Mouse (Mus musculus) hindbrain, embryonic 11.5 days (tissue): ENCODE results near the gene Zbtb38. TPM values are rescaled to one million over a fixed set of nuclear protein-coding genes. Genes with fewer than 3 reads are reported as not detected.

Experiments
- ATAC-seq: fragments of 200-750 bp; cut with Nextera tagmentation; 2 replicates; pipeline ENCODE4 v1.8.0; 2017; ENCODE audit warnings: mild to moderate bottlenecking, moderate TSS enrichment, moderate library complexity; ENCODE audit not compliant: low FRiP score
- DNase-seq: peaks from one replicate; pipeline ENCODE4 v3.0.0-alpha.2; 2015; ENCODE audit warnings: low spot score
- H3K27ac ChIP-seq: fragments of 300-500 bp; sonication (generic); 2 replicates; pipeline ENCODE4 v1.5.1; 2014; ENCODE audit warnings: mild to moderate bottlenecking, low read depth, low read length
- H3K27me3 ChIP-seq: fragments of 300-500 bp; sonication (generic); 2 replicates; pipeline ENCODE4 v1.6.1; 2014; ENCODE audit warnings: mild to moderate bottlenecking, low read length, moderate library complexity, mixed read lengths; ENCODE audit not compliant: control insufficient read depth, insufficient read depth
- H3K36me3 ChIP-seq: fragments of 300-500 bp; sonication (generic); 2 replicates; pipeline ENCODE4 v1.6.1; 2014; ENCODE audit warnings: mild to moderate bottlenecking, low read length, moderate library complexity, mixed read lengths; ENCODE audit not compliant: control insufficient read depth, insufficient read depth
- H3K4me1 ChIP-seq: fragments of 300-500 bp; sonication (generic); replicated peaks from 2 replicates; pipeline ENCODE4 v1.6.1; 2014; ENCODE audit warnings: low read length, mixed read lengths; ENCODE audit not compliant: control insufficient read depth, insufficient read depth
- H3K4me2 ChIP-seq: fragments of 300-500 bp; sonication (generic); replicated peaks from 2 replicates; pipeline ENCODE4 v1.6.1; 2014; ENCODE audit warnings: mild to moderate bottlenecking, low read depth, low read length
- H3K4me3 ChIP-seq: fragments of 300-500 bp; sonication (generic); 2 replicates; pipeline ENCODE4 v1.5.1; 2014; ENCODE audit warnings: low read depth, low read length
- H3K9ac ChIP-seq: fragments of 300-500 bp; sonication (generic); 2 replicates; pipeline ENCODE4 v1.6.1; 2014; ENCODE audit warnings: low read depth, low read length
- H3K9me3 ChIP-seq: fragments of 300-500 bp; sonication (generic); 2 replicates; pipeline ENCODE4 v1.6.1; 2016; ENCODE audit warnings: low read length; ENCODE audit not compliant: control insufficient read depth
- WGBS: fragments of 180-500 bp; shearing (Covaris S2); extraction: QIAGEN DNeasy Blood & Tissue Kit; methylation state at CpG from one replicate; pipeline ENCODE4 v1.1.7; 2014; 5-methylcytosine and 5-hydroxymethylcytosine counted together
- polyA plus RNA-seq: library from polyadenylated mRNA; unstranded; fragments of >200 nt; fragmentation: Nextera tagmentation; extraction: Ambion mirVana; gene quantifications from 2 replicates; pipeline ENCODE4 v1.2.1, GENCODE M21; 2014

Gene Zbtb38
- polyA plus RNA-seq, 1 experiment from 2014 or later = 14.3 TPM

GRCm38 (mm10) chr9:96723650-96724049 is 29.0 kb downstream of the Zbtb38 start:
- Histone ChIP-seq H3K4me1 (peaks cover 5% of the 10 kb centered on the region; the same call in 1 of the 2 replicates), H3K36me3 (no peaks in the 10 kb centered on the region), H3K4me2 (no peak overlapping the region), H3K27me3 (no peaks in the 10 kb centered on the region), H3K9me3 (no peaks in the 10 kb centered on the region), H3K27ac (no peak overlapping the region), H3K9ac (no peak overlapping the region), H3K4me3 (no peak overlapping the region)
- DNase-seq = no peak
- WGBS = 93% methylated on average over 6 of the region's 6 CpGs
- ATAC-seq = no peak

GRCm38 (mm10) chr9:96721163-96721799 is 31.4 kb downstream of the Zbtb38 start:
- Histone ChIP-seq H3K4me1 (0 out of 2 replicates have a peak, but pooled peaks cover 3% of the 10 kb centered on the region), H3K27ac (no peak overlapping the region), H3K36me3 (no peaks in the 10 kb centered on the region), H3K4me3 (no peak overlapping the region), H3K9me3 (no peaks in the 10 kb centered on the region), H3K9ac (no peak overlapping the region), H3K27me3 (no peaks in the 10 kb centered on the region), H3K4me2 (no peak overlapping the region)
- DNase-seq (no peak), ATAC-seq (no peak)
- WGBS = 91% methylated on average over 8 of the region's 8 CpGs

- Histone ChIP-seq H3K36me3 (no peaks in the 10 kb centered on the region), H3K27me3 (no peaks in the 10 kb centered on the region), H3K9me3 (no peaks in the 10 kb centered on the region), H3K27ac (no peak overlapping the region), H3K9ac (no peak overlapping the region), H3K4me2 (no peak overlapping the region), H3K4me3 (no peak overlapping the region), H3K4me1 (0 out of 2 replicates have a peak, but pooled peaks cover 3% of the 10 kb centered on the region)
- ATAC-seq (no peak), DNase-seq (no peak)
- 73% methylated on average over 11 of the region's 11 CpGs for WGBS
These were observed 32.0 kb downstream of the Zbtb38 start for GRCm38 (mm10) chr9:96720510-96721162.

GRCm38 (mm10) chr9:96719408-96720158 is 33.0 kb downstream of the Zbtb38 start:
- peak overlapping the region; percentile 74 for H3K4me2 ChIP-seq
- peak overlapping the region; percentile 92 for H3K9ac ChIP-seq
- peak overlapping the region; percentile 77 for H3K4me3 ChIP-seq
- DNase-seq = peak; percentile 76
- ATAC-seq = peak; percentile 88
- H3K4me1 ChIP-seq = 0 out of 2 replicates have a peak, but pooled peaks cover 3% of the 10 kb centered on the region
- peak overlapping the region; percentile 93 for H3K27ac ChIP-seq
- no peaks in the 10 kb centered on the region for H3K9me3 ChIP-seq
- H3K27me3 ChIP-seq = no peaks in the 10 kb centered on the region
- H3K36me3 ChIP-seq = no peaks in the 10 kb centered on the region
- under 1% methylated on average over 74 of the region's 85 CpGs for WGBS

GRCm38 (mm10) chr9:96718888-96719287 is 33.7 kb downstream of the Zbtb38 start:
- DNase-seq (no peak), ATAC-seq (no peak; the same call in 1 of the 2 replicates)
- Histone ChIP-seq H3K4me2 (peak overlapping the region; percentile 74; the same call in 1 of the 2 replicates), H3K36me3 (no peaks in the 10 kb centered on the region), H3K4me3 (peak overlapping the region; percentile 77), H3K9me3 (no peaks in the 10 kb centered on the region), H3K4me1 (0 out of 2 replicates have a peak, but pooled peaks cover 3% of the 10 kb centered on the region), H3K9ac (peak overlapping the region; percentile 92), H3K27ac (0 out of 2 replicates have a peak overlapping the region, but pooled peaks have one; percentile 93), H3K27me3 (no peaks in the 10 kb centered on the region)
- 68% methylated on average over 10 of the region's 10 CpGs for WGBS

GRCm38 (mm10) chr9:96718402-96718798 is 34.2 kb downstream of the Zbtb38 start:
- H3K4me1 ChIP-seq = 0 out of 2 replicates have a peak, but pooled peaks cover 3% of the 10 kb centered on the region
- H3K9me3 ChIP-seq = no peaks in the 10 kb centered on the region
- H3K27me3 ChIP-seq = no peaks in the 10 kb centered on the region
- no peak overlapping the region for H3K4me3 ChIP-seq
- no peak overlapping the region for H3K27ac ChIP-seq
- ATAC-seq = no peak
- H3K9ac ChIP-seq = no peak overlapping the region
- DNase-seq = no peak
- H3K36me3 ChIP-seq = no peaks in the 10 kb centered on the region
- H3K4me2 ChIP-seq = no peak overlapping the region
- 93% methylated on average over 8 of the region's 8 CpGs for WGBS

- no peak for ATAC-seq
- H3K36me3 ChIP-seq = no peaks in the 10 kb centered on the region
- DNase-seq = no peak
- no peaks in the 10 kb centered on the region for H3K27me3 ChIP-seq
- no peak overlapping the region for H3K4me3 ChIP-seq
- H3K9ac ChIP-seq = no peak overlapping the region
- H3K4me1 ChIP-seq = 0 out of 2 replicates have a peak, but pooled peaks cover 3% of the 10 kb centered on the region
- H3K4me2 ChIP-seq = no peak overlapping the region
- H3K9me3 ChIP-seq = no peaks in the 10 kb centered on the region
- 94% methylated on average over 16 of the region's 16 CpGs for WGBS
- no peak overlapping the region for H3K27ac ChIP-seq
These were observed 34.8 kb downstream of the Zbtb38 start for GRCm38 (mm10) chr9:96717698-96718401.

- no peak overlapping the region for H3K4me2 ChIP-seq
- no peaks in the 10 kb centered on the region for H3K27me3 ChIP-seq
- H3K9ac ChIP-seq = no peak overlapping the region
- DNase-seq (no peak), ATAC-seq (no peak)
- H3K36me3 ChIP-seq = no peaks in the 10 kb centered on the region
- no peaks in the 10 kb centered on the region for H3K9me3 ChIP-seq
- no peak overlapping the region for H3K4me3 ChIP-seq
- H3K27ac ChIP-seq = no peak overlapping the region
- 0 out of 2 replicates have a peak, but pooled peaks cover 3% of the 10 kb centered on the region for H3K4me1 ChIP-seq
- 90% methylated on average over 14 of the region's 14 CpGs for WGBS
These were observed 35.7 kb downstream of the Zbtb38 start for GRCm38 (mm10) chr9:96716735-96717444.
